Mouse (Mus musculus) CH12.LX (cell line): Measurements from ENCODE around the gene Mvd. TPM values are rescaled to one million over a fixed set of nuclear protein-coding genes. Genes with fewer than 3 reads are reported as not detected.

Source experiments
- DNase-seq: peaks from one replicate; pipeline ENCODE4 v3.0.0-alpha.2; 2013; ENCODE audit errors: extremely low read depth
- H3K27ac ChIP-seq: 2 replicates; pipeline ENCODE4 v1.5.1; 2012; ENCODE audit warnings: low read depth, mild to moderate bottlenecking, control low read depth, moderate library complexity; ENCODE audit not compliant: insufficient read depth
- H3K27me3 ChIP-seq: replicated peaks from 2 replicates; pipeline ENCODE3; 2012; ENCODE audit warnings: inconsistent platforms
- H3K36me3 ChIP-seq, 2 experiments: replicated peaks in 1 of 2; 2 replicates each; pipeline versions ENCODE3 to v1.6.1; 2012; ENCODE audit warnings: inconsistent platforms in 1 of 2, low read length in 1 of 2, mild to moderate bottlenecking in 1 of 2, mixed read lengths in 1 of 2, moderate library complexity in 1 of 2; ENCODE audit not compliant: control insufficient read depth in 1 of 2, insufficient read depth in 1 of 2
- H3K4me1 ChIP-seq, 2 experiments: 2 replicates each; pipeline ENCODE4 v1.6.1; 2012; ENCODE audit warnings: inconsistent platforms in 1 of 2, moderate library complexity in 1 of 2; ENCODE audit not compliant: insufficient read depth in 2 of 2, control insufficient read depth in 1 of 2
- H3K4me2 ChIP-seq: 2 replicates; pipeline ENCODE4 v1.6.1; 2012; ENCODE audit warnings: low read depth, mild to moderate bottlenecking, control low read depth; ENCODE audit not compliant: poor library complexity, insufficient read depth, severe bottlenecking
- H3K4me3 ChIP-seq, 3 experiments: fragments of 150-350 bp in 1 of 3; sonication (generic) in 1 of 3; replicated peaks in 1 of 3; 2 replicates each; pipeline versions ENCODE3 to v1.5.1; 2011 to 2012; ENCODE audit warnings: low read depth in 2 of 3, low read length in 2 of 3, mild to moderate bottlenecking in 2 of 3, moderate library complexity in 2 of 3, control low read depth in 1 of 3, improper control_type of control experiment in 1 of 3, inconsistent platforms in 1 of 3, mixed read lengths in 1 of 3; ENCODE audit not compliant: poor library complexity in 1 of 3
- H3K79me2 ChIP-seq: replicated peaks from 2 replicates; pipeline ENCODE4 v1.6.1; 2012; ENCODE audit warnings: mild to moderate bottlenecking, moderate library complexity; ENCODE audit not compliant: control insufficient read depth, poor library complexity, insufficient read depth, severe bottlenecking; ENCODE audit errors: extremely low read depth
- H3K9ac ChIP-seq: 2 replicates; pipeline ENCODE4 v1.6.1; 2012; ENCODE audit warnings: low read depth, mild to moderate bottlenecking, control low read depth, moderate library complexity; ENCODE audit not compliant: insufficient read depth
- H3K9me3 ChIP-seq: replicated peaks from 2 replicates; pipeline ENCODE3; 2012; ENCODE audit warnings: low read length, inconsistent platforms, mixed read lengths
- BHLHE40 ChIP-seq: IDR thresholded peaks from 2 replicates; pipeline ENCODE4 v1.6.1; 2011; ENCODE audit warnings: mild to moderate bottlenecking, low read depth, low read length, improper control_type of control experiment
- CHD1 ChIP-seq: IDR thresholded peaks from 2 replicates; pipeline ENCODE4 v1.6.1; 2012; ENCODE audit warnings: low read depth, low read length, improper control_type of control experiment, inconsistent platforms
- CHD2 ChIP-seq: IDR thresholded peaks from 2 replicates; pipeline ENCODE4 v1.6.1; 2011; ENCODE audit warnings: low read length, improper control_type of control experiment
- E2F4 ChIP-seq: IDR thresholded peaks from 2 replicates; pipeline ENCODE4 v1.6.1; 2011; ENCODE audit warnings: low read depth, low read length, improper control_type of control experiment; ENCODE audit not compliant: insufficient replicate concordance
- ELF1 ChIP-seq: IDR thresholded peaks from 2 replicates; pipeline ENCODE4 v1.6.1; 2014; ENCODE audit warnings: low read depth, mild to moderate bottlenecking, inconsistent platforms, low read length, improper control_type of control experiment
- EP300 ChIP-seq: IDR thresholded peaks from 2 replicates; pipeline ENCODE4 v1.6.1; 2011; ENCODE audit warnings: low read length, improper control_type of control experiment
- ETS1 ChIP-seq: conservative IDR thresholded peaks from 2 replicates; pipeline ENCODE4 v1.6.1; 2012; ENCODE audit warnings: low read depth, mild to moderate bottlenecking, inconsistent platforms, low read length, improper control_type of control experiment, moderate library complexity
- GABPA ChIP-seq: IDR thresholded peaks from 2 replicates; pipeline ENCODE4 v1.6.1; 2012; ENCODE audit warnings: low read depth, low read length, improper control_type of control experiment, inconsistent platforms; ENCODE audit not compliant: insufficient replicate concordance
- HCFC1 ChIP-seq: IDR thresholded peaks from 2 replicates; pipeline ENCODE4 v1.6.1; 2012; ENCODE audit warnings: low read depth, mild to moderate bottlenecking, inconsistent platforms, low read length, improper control_type of control experiment
- IRF4 ChIP-seq: IDR thresholded peaks from 2 replicates; pipeline ENCODE4 v1.6.1; 2014; ENCODE audit warnings: low read depth, mild to moderate bottlenecking, inconsistent platforms, low read length, improper control_type of control experiment
- JUN ChIP-seq: IDR thresholded peaks from 2 replicates; pipeline ENCODE4 v1.6.1; 2011; ENCODE audit warnings: low read depth, mild to moderate bottlenecking, low read length, improper control_type of control experiment, moderate library complexity; ENCODE audit not compliant: insufficient read depth
- MAFK ChIP-seq: IDR thresholded peaks from 2 replicates; pipeline ENCODE4 v1.6.1; 2011; ENCODE audit warnings: low read length, improper control_type of control experiment; ENCODE audit not compliant: insufficient replicate concordance
- MXI1 ChIP-seq: IDR thresholded peaks from 2 replicates; pipeline ENCODE4 v1.6.1; 2011; ENCODE audit warnings: mild to moderate bottlenecking, low read depth, low read length, improper control_type of control experiment
- NELFE ChIP-seq: IDR thresholded peaks from 2 replicates; pipeline ENCODE4 v1.6.1; 2011; ENCODE audit warnings: low read depth, low read length, improper control_type of control experiment
- POLR2A ChIP-seq: IDR thresholded peaks from 2 replicates; pipeline ENCODE4 v1.6.1; 2011; ENCODE audit warnings: low read depth, mild to moderate bottlenecking, improper control_type of control experiment, low read length
- POLR2AphosphoS2 ChIP-seq: IDR thresholded peaks from 2 replicates; pipeline ENCODE4 v1.6.1; 2011; ENCODE audit warnings: low read depth, low read length, improper control_type of control experiment
- RAD21 ChIP-seq: IDR thresholded peaks from 2 replicates; pipeline ENCODE4 v1.6.1; 2011; ENCODE audit warnings: low read depth, mild to moderate bottlenecking, low read length, improper control_type of control experiment, moderate library complexity
- SMC3 ChIP-seq: IDR thresholded peaks from 2 replicates; pipeline ENCODE4 v1.6.1; 2011; ENCODE audit warnings: low read depth, low read length, improper control_type of control experiment
- TCF12 ChIP-seq: IDR thresholded peaks from 2 replicates; pipeline ENCODE4 v1.6.1; 2014; ENCODE audit warnings: low read depth, mild to moderate bottlenecking, inconsistent platforms, low read length, improper control_type of control experiment
- UBTF ChIP-seq: IDR thresholded peaks from 2 replicates; pipeline ENCODE4 v1.6.1; 2012; ENCODE audit warnings: low read depth, mild to moderate bottlenecking, inconsistent platforms, low read length, improper control_type of control experiment, moderate library complexity
- USF1 ChIP-seq: IDR thresholded peaks from 2 replicates; pipeline ENCODE4 v1.6.1; 2014; ENCODE audit warnings: low read depth, mild to moderate bottlenecking, inconsistent platforms, low read length, improper control_type of control experiment
- ZC3H11A ChIP-seq: IDR thresholded peaks from 2 replicates; pipeline ENCODE4 v1.6.1; 2012; ENCODE audit warnings: low read depth, mild to moderate bottlenecking, inconsistent platforms, low read length, improper control_type of control experiment
- ZKSCAN1 ChIP-seq: IDR thresholded peaks from 2 replicates; pipeline ENCODE4 v1.6.1; 2012; ENCODE audit warnings: low read depth, inconsistent platforms, low read length, improper control_type of control experiment, borderline replicate concordance
- ZMIZ1 ChIP-seq: IDR thresholded peaks from 2 replicates; pipeline ENCODE4 v1.6.1; 2012; ENCODE audit warnings: low read depth, mild to moderate bottlenecking, inconsistent platforms, low read length, improper control_type of control experiment
- ZNF384 ChIP-seq: IDR thresholded peaks from 2 replicates; pipeline ENCODE4 v1.6.1; 2012; ENCODE audit warnings: low read depth, low read length, improper control_type of control experiment, inconsistent platforms
- dilution Hi-C: fragments of 300-500 bp; cut with MboI; formaldehyde crosslinking; loops from 2 replicates; pipeline ENCODE4 v1.14.3; 2020; ENCODE audit warnings: low sequenced_read_pairs; ENCODE audit not compliant: extremely low pct_unique_long_range_greater_than_20kb, extremely low pct_ligation_motif_present
- in situ Hi-C: fragments of 300-500 bp; cut with MboI; formaldehyde crosslinking; loops from 3 replicates; pipeline ENCODE4 v1.14.3; 2019; ENCODE audit warnings: low sequenced_read_pairs, low pct_ligation_motif_present, low pct_unique_long_range_greater_than_20kb, mixed read lengths
- polyA plus RNA-seq: library from polyadenylated mRNA; unstranded; fragments of >175 nt; gene quantifications from 2 replicates; pipeline ENCODE4 v1.2.1, GENCODE M21; 2012; ENCODE audit warnings: low read depth; ENCODE audit not compliant: insufficient read length
- total RNA-seq, 2 experiments: library from RNA; depleted of rRNA; stranded (reverse); fragments of 300-350 nt in 1 of 2; fragments of >200 nt in 1 of 2; gene quantifications; 2 replicates each; pipeline ENCODE4 v1.2.3; 2012 to 2014

Gene Mvd
- total and polyA plus RNA-seq, 3 experiments, result 47.3 to 80.3 (median 54.0) TPM

DNA sequence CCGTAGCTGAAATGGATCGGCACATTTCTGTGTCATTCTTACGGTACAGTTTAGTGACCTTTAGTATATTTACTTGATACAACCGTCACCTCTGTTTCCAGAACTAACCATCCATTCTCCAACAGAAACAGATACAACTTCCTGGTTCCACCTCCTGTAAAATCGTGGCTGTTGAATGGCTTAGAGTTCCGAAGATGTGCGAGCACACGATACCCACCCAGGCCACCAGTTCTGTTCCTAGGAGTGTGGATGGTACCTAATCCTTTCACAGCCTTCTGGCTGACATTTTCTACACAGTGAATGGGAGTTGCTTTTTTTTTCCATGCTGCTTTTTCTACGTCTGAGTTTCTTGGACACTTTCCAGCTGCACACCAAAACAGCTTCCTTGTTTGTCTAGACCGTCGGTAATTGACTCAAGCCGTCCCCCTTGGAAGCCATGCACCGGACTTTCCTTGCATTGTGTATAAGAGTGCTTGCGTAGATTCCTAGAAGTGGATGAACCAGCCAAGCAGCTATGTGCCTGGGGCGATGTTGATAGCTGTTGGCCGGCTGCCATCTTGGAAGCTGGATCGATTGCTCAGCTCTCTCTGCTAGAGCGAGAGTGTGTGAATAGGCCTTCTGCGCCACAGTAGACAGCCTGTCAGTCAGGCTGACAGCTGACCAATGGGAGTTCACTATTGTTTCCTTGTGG lies 981 bp upstream of the Mvd start (continued):
- TF ChIP-seq ZMIZ1, result no peak; the same call in 1 of the 2 replicates
- TF ChIP-seq MXI1, result peak; percentile 54
- no peak for TF ChIP-seq E2F4
- peak; percentile 52 for TF ChIP-seq ZNF384
- no peak for TF ChIP-seq USF1
- TF ChIP-seq HCFC1, result peak; percentile 82
- no peak for TF ChIP-seq ZC3H11A
- TF ChIP-seq TCF12, result peak; percentile 82
- peak; percentile 34; the same call in 1 of the 2 replicates for TF ChIP-seq IRF4
- TF ChIP-seq BHLHE40, result 0 out of 2 replicates have a peak, but pooled peaks have one; percentile 0
- no peak for TF ChIP-seq POLR2AphosphoS2
- TF ChIP-seq GABPA, result no peak
- peak; percentile 66 for TF ChIP-seq POLR2A
- TF ChIP-seq CHD2, result no peak
- no peak for TF ChIP-seq SMC3
- no peak for TF ChIP-seq EP300
- 0 out of 2 replicates have a peak, but pooled peaks have one; percentile 15 for TF ChIP-seq NELFE
- TF ChIP-seq RAD21, result no peak
- TF ChIP-seq, all 38 proteins: peak for 15

DNA sequence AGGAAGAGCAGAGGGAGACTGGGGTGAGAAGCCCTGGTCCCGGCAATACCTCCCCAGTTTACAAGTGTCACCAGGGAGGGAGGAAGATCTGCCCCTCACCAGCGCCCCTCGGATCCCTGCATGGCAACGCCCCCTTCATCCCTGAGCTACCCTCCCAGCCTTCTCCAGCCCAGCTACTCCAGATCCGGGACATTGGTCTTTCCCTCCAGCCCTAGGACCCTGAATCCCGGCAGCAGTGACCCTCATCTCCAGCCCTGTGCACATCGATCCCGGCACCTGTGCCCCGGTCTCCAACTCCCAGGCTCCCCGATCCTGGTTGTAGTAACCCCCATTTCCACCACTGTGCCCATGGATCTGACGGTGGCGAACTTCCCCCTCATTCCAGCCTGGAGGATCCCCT lies 441 bp downstream of the Mvd start:
- H3K27me3 ChIP-seq, result no peaks in the 10 kb centered on the region
- peaks cover 4 to 43% of the 10 kb centered on the region in 2 experiments; a peak in 3 of 4 replicates for H3K4me1 ChIP-seq
- H3K4me2 ChIP-seq, result peak overlapping the region; percentile 89
- peaks cover 21 to 37% of the 10 kb centered on the region in 2 experiments for H3K36me3 ChIP-seq
- peak overlapping the region; percentile 61 for H3K9ac ChIP-seq
- in situ Hi-C loops, result loop anchor here (25.0 kb wide), 1 partner anchor 855 kb away; the partner anchor contains the start of genes Fbxo31 and Map1lc3b
- dilution Hi-C loops, result no loop called here
- TF ChIP-seq ZKSCAN1, result no peak
- TF ChIP-seq JUN, result no peak
- no peak for TF ChIP-seq MXI1
- no peak for TF ChIP-seq ZC3H11A
- no peak for TF ChIP-seq ZMIZ1
- TF ChIP-seq ZNF384, result no peak
- no peak for TF ChIP-seq CHD1
- TF ChIP-seq MAFK, result no peak
- TF ChIP-seq ETS1, result no peak
- no peak for TF ChIP-seq NELFE
- TF ChIP-seq HCFC1, result no peak
- TF ChIP-seq UBTF, result no peak
- no peak for TF ChIP-seq ELF1
- TF ChIP-seq IRF4, result no peak
- no peak for TF ChIP-seq BHLHE40
- H3K79me2 ChIP-seq, result no peaks in the 10 kb centered on the region
- peaks cover 4% of the 10 kb centered on the region for H3K9me3 ChIP-seq
- H3K27ac ChIP-seq, result no peak overlapping the region
- DNase-seq, result no peak
- peak overlapping the region; percentile 74 to 81 (median 75) for H3K4me3 ChIP-seq
